Mouse (Mus musculus) left cerebral cortex, postnatal 36 days (tissue): ENCODE measurements around the gene Gm17467. TPM values are rescaled to one million over a fixed set of nuclear protein-coding genes. Genes with fewer than 3 reads are reported as not detected.
"Not testable (repeated sequence)": the region's sequence is repeated elsewhere in the genome, so short reads cannot be mapped to it uniquely, and the experiment has no call there.

Source experiments
- DNase-seq, 2 experiments: peaks; one replicate each; pipeline ENCODE4 v3.0.0; 2021 to 2022; ENCODE audit warnings: low spot score in 2 of 2, mixed read lengths in 1 of 2
- intact Hi-C: fragments of 180-260 bp; cut with DNase I; formaldehyde crosslinking; loops from one replicate; pipeline ENCODE4 v1.15.1; 2025
- total RNA-seq, 2 experiments: library from RNA; stranded (reverse); gene quantifications; 2 replicates each; pipeline ENCODE4 v1.2.3; 2021

Gene Gm17467
- total RNA-seq = not detected

DNA sequence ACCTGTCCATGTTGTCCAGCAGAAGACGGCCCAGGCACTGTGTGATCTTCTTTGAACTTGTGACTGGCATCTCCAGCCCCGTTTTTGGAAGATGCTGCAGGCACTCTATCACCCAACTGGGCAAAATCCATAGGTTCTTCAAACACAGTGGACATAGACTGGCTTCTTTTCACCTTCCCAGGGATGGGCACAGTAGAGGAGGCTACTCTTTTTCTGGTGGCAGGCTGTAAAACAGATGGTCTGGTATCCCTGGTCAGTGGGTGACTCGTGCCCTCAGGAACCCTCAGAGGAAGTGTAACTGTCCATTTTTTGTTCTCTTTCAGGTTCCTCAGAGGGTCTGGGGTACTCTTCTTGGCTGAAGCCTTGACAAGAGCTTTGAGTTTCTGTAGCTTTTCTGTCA, at the start of gene Gm17467:
Gene Gm17467 (minus strand): TSS at position 101 of the 400 bp plus-strand sequence.
- DNase-seq, intact Hi-C loops: not testable (repeated sequence)

Other genes with a start within 250 kb of the Gm17467 start
- 1 to 10 TPM in 1 of 2 experiments, not detected in 1; 2.1 TPM for gene Cldn34c2, start 123.1 kb downstream of the Gm17467 start, total RNA-seq
- gene Cldn34c3, start 88.9 kb upstream of the Gm17467 start, total RNA-seq = not detected